Mouse (Mus musculus) heart, embryonic 14.5 days (tissue): ENCODE data around the gene Phox2a. TPM values are rescaled to one million over a fixed set of nuclear protein-coding genes. Genes with fewer than 3 reads are reported as not detected.
A peak's percentile ranks its signal among the peaks of the same experiment; 100 is the strongest.

Source experiments
- ATAC-seq: fragments of 200-750 bp; cut with Nextera tagmentation; 2 replicates; pipeline ENCODE4 v1.8.0; 2017; ENCODE audit warnings: low read depth, moderate TSS enrichment; ENCODE audit not compliant: insufficient number of reproducible peaks, insufficient read depth, low FRiP score
- H3K27ac ChIP-seq, 2 experiments: fragments of 200-500 bp in 1 of 2; fragments of 300-500 bp in 1 of 2; sonication (generic) in 1 of 2; replicated peaks in 1 of 2; 2 replicates each; pipeline ENCODE4 v1.5.1; 2012 to 2014; ENCODE audit warnings: low read depth in 2 of 2, low read length in 2 of 2, control low read depth in 1 of 2, mild to moderate bottlenecking in 1 of 2, mixed read lengths in 1 of 2; ENCODE audit not compliant: control insufficient read depth in 1 of 2, insufficient read depth in 1 of 2
- H3K27me3 ChIP-seq: fragments of 300-500 bp; sonication (generic); 2 replicates; pipeline ENCODE4 v1.6.1; 2014; ENCODE audit warnings: mild to moderate bottlenecking, low read length, control low read depth; ENCODE audit not compliant: control insufficient read depth, insufficient read depth
- H3K36me3 ChIP-seq: fragments of 300-500 bp; sonication (generic); 2 replicates; pipeline ENCODE4 v1.6.1; 2014; ENCODE audit warnings: mild to moderate bottlenecking, control low read depth, low read length, mixed read lengths; ENCODE audit not compliant: control insufficient read depth, insufficient read depth
- H3K4me1 ChIP-seq, 2 experiments: fragments of 200-500 bp in 1 of 2; fragments of 300-500 bp in 1 of 2; sonication (generic) in 1 of 2; 2 replicates each; pipeline ENCODE4 v1.6.1; 2012 to 2014; ENCODE audit warnings: low read length in 2 of 2, control low read depth in 1 of 2, mixed read lengths in 1 of 2; ENCODE audit not compliant: control insufficient read depth in 2 of 2, insufficient read depth in 2 of 2
- H3K4me2 ChIP-seq: fragments of 300-500 bp; sonication (generic); 2 replicates; pipeline ENCODE4 v1.6.1; 2014; ENCODE audit warnings: mild to moderate bottlenecking, low read length
- H3K4me3 ChIP-seq, 2 experiments: fragments of 200-500 bp in 1 of 2; fragments of 300-500 bp in 1 of 2; sonication (generic) in 1 of 2; 2 replicates each; pipeline ENCODE4 v1.5.1; 2012 to 2014; ENCODE audit warnings: low read length in 2 of 2, mild to moderate bottlenecking in 2 of 2, control low read depth in 1 of 2, low read depth in 1 of 2, moderate library complexity in 1 of 2; ENCODE audit not compliant: control insufficient read depth in 1 of 2, insufficient read depth in 1 of 2
- H3K9ac ChIP-seq: fragments of 300-500 bp; sonication (generic); 2 replicates; pipeline ENCODE4 v1.6.1; 2014; ENCODE audit warnings: mild to moderate bottlenecking, low read length
- H3K9me3 ChIP-seq: fragments of 300-500 bp; sonication (generic); 2 replicates; pipeline ENCODE4 v1.6.1; 2016; ENCODE audit warnings: low read length, control low read depth; ENCODE audit not compliant: control insufficient read depth
- WGBS: fragments of 180-500 bp; shearing (Covaris S2); extraction: QIAGEN DNeasy Blood & Tissue Kit; methylation state at CpG from one replicate; pipeline ENCODE4 v1.1.7; 2014; 5-methylcytosine and 5-hydroxymethylcytosine counted together
- polyA plus RNA-seq: library from polyadenylated mRNA; unstranded; fragments of >200 nt; fragmentation: Nextera tagmentation; extraction: Ambion mirVana; gene quantifications from 2 replicates; pipeline ENCODE4 v1.2.1, GENCODE M21; 2014

The Phox2a gene
- polyA plus RNA-seq, 1 experiment from 2014 or later, result 1.2 TPM

GRCm38 (mm10) chr7:101834903-101835302, 16.8 kb downstream of the Phox2a start:
- ATAC-seq, result no peak
- peaks cover 18 to 27% of the 10 kb centered on the region in 2 experiments for H3K4me1 ChIP-seq
- peak overlapping the region in 1 of 2 experiments; percentile 94; a peak in 1 of 4 replicates for H3K4me3 ChIP-seq
- H3K9me3 ChIP-seq, result no peaks in the 10 kb centered on the region
- H3K36me3 ChIP-seq, result peaks cover 46% of the 10 kb centered on the region
- H3K9ac ChIP-seq, result peak overlapping the region; percentile 99; the same call in 1 of the 2 replicates
- peak overlapping the region; percentile 89 for H3K4me2 ChIP-seq
- 0 out of 4 replicates have a peak overlapping the region, but pooled peaks of 1 of the 2 experiments have one; percentile 49 for H3K27ac ChIP-seq
- WGBS, result 33% methylated on average over 3 of the region's 3 CpGs
- H3K27me3 ChIP-seq, result no peaks in the 10 kb centered on the region

- peak overlapping the region; percentile 68 to 94 for H3K4me3 ChIP-seq
- peaks cover 18 to 27% of the 10 kb centered on the region in 2 experiments for H3K4me1 ChIP-seq
- 40% methylated on average over 5 of the region's 5 CpGs for WGBS
- peak overlapping the region; percentile 89 to 98; a peak in 3 of 4 replicates for H3K27ac ChIP-seq
- no peaks in the 10 kb centered on the region for H3K27me3 ChIP-seq
- H3K9me3 ChIP-seq, result no peaks in the 10 kb centered on the region
- peak overlapping the region; percentile 89 for H3K4me2 ChIP-seq
- peaks cover 39% of the 10 kb centered on the region for H3K36me3 ChIP-seq
- H3K9ac ChIP-seq, result peak overlapping the region; percentile 99
- no peak for ATAC-seq
Observed at GRCm38 (mm10) chr7:101835457-101836109, 17.5 kb downstream of the Phox2a start.

GRCm38 (mm10) chr7:101836271-101837153, 18.4 kb downstream of the Phox2a start:
- Histone ChIP-seq H3K9me3 (no peaks in the 10 kb centered on the region), H3K4me3 (peak overlapping the region; percentile 68 to 94), H3K9ac (peak overlapping the region; percentile 99), H3K27me3 (no peaks in the 10 kb centered on the region), H3K27ac (peak overlapping the region; percentile 89 to 98), H3K36me3 (peaks cover 30% of the 10 kb centered on the region), H3K4me1 (peaks cover 18 to 27% of the 10 kb centered on the region in 2 experiments), H3K4me2 (peak overlapping the region; percentile 89)
- WGBS, result under 1% methylated on average over 63 of the region's 63 CpGs
- ATAC-seq, result peak; percentile 45; the same call in 1 of the 2 replicates

DNA sequence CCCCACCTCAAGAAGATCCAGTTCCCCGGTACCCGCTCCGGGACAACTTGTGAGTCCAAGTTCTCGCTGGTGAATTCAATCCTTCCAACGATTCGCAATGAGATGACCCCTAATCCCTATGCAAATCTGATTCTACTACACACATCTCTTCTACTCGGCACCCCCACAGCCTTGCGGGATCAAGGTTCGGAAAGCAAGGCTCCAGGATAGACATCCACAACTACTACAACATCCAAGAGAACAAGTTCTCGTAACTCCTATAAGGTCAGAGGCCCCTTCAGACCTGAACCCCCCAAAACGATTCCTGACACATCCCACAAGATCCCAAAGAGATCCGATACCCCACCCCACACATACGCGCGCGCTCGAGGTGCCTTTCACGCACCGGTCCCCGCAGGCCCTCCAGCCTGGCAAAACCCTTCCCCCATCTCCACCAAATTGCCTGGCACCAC, 19.1 kb downstream of the Phox2a start:
- H3K27me3 ChIP-seq, result no peaks in the 10 kb centered on the region
- H3K4me1 ChIP-seq, result peaks cover 18 to 27% of the 10 kb centered on the region in 2 experiments
- no peaks in the 10 kb centered on the region for H3K9me3 ChIP-seq
- H3K4me3 ChIP-seq, result peak overlapping the region; percentile 68 to 94
- no peak for ATAC-seq
- H3K4me2 ChIP-seq, result peak overlapping the region; percentile 89
- H3K36me3 ChIP-seq, result peaks cover 23% of the 10 kb centered on the region
- H3K9ac ChIP-seq, result peak overlapping the region; percentile 99
- peak overlapping the region; percentile 89 to 98 for H3K27ac ChIP-seq
- under 1% methylated on average over 20 of the region's 20 CpGs for WGBS

DNA sequence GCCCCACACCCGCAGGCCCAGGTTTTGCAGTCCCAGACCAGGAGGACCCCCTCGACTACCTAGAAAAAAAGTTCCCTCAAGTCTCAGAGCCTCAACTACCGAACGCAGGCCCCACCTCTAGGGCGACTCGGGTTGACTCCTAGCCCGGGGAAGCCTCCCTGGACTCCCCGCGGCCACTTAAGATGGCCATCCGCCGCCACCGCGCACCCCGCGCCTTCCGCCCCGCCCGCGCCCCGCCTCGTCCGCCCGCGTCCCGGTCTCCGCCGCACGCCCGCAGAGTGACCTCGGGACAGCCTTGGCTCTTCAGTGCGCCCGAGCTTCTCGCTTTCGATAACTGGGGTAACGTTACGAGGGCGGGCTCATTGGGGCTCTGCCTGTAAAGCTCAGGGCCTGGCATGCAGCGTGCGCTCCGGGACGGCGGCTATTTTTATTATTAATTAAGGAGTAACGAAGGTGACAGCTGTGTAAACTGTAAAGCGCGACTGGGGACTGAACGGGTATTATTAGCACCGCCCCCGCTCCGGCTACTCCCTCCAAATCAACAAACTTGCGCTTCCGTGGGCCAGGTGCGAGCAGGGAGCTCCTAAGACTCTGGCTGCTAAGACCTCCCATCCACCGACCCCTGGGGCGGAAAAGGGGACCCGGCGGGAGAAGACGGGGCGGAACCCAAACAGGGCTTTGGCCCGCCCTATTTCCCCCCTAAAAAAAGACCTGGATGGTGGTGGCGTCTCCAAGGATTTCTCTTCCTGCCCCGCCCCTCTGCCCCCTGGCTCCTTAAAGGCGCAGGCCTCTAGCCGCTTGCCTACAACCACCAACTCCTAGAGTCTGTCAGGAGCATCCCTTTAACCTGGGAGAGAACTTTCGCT, 19.7 kb downstream of the Phox2a start, which contains the start of gene Inppl1:
Gene Inppl1, minus strand, starts transcription at position 624 of the 866 bp plus-strand sequence.
- H3K27me3 ChIP-seq, result no peaks in the 10 kb centered on the region

DNA sequence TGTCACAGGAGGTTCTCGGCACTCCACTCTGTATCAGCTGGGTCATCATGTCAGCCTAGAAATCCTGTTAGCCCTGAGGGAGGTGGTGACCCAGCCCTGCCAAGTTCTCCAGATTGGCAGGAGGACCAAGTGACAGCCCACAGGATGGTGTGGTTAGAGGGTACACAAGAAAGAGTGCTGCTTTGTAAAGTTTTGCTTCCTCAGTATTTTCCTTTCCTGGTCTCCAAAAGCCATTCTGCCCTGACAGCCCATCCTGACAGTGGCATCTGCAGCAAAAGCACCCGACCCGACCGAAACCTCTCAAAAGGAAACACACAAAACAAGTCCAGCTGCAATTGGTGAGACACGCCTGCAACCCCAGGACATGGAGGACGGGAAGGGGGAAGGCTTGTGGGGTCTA, 26.1 kb downstream of the Phox2a start:
- H3K4me3 ChIP-seq, result no peak overlapping the region
- no peaks in the 10 kb centered on the region for H3K4me1 ChIP-seq
- H3K9ac ChIP-seq, result no peak overlapping the region
- H3K27ac ChIP-seq, result no peak overlapping the region
- ATAC-seq, result no peak
- H3K36me3 ChIP-seq, result 0 out of 2 replicates have a peak, but pooled peaks cover 5% of the 10 kb centered on the region
- H3K9me3 ChIP-seq, result no peaks in the 10 kb centered on the region
- 65% methylated on average over 6 of the region's 6 CpGs for WGBS
- H3K4me2 ChIP-seq, result no peak overlapping the region
- H3K27me3 ChIP-seq, result no peaks in the 10 kb centered on the region

More for the DNA sequence above, 19.7 kb downstream of the Phox2a start, which contains the start of gene Inppl1:
- H3K4me1 ChIP-seq, result peaks cover 18 to 27% of the 10 kb centered on the region in 2 experiments
- peak within 1 kb of the TSS; percentile 89 to 98 for H3K27ac ChIP-seq
- H3K9me3 ChIP-seq, result no peaks in the 10 kb centered on the region
- peak within 1 kb of the TSS; percentile 99 for H3K9ac ChIP-seq
- peaks cover 17% of the 10 kb centered on the region for H3K36me3 ChIP-seq
- H3K4me2 ChIP-seq, result peak within 1 kb of the TSS; percentile 89
- peak; percentile 85 for ATAC-seq
- WGBS, result under 1% methylated on average over 60 of the region's 64 CpGs
- peak within 1 kb of the TSS; percentile 68 to 94 for H3K4me3 ChIP-seq
